Mouse (Mus musculus) liver, adult 2 months (tissue): Measurements from ENCODE around the gene Tmem211.

Experiments
- CTCF ChIP-seq: fragments of 200-500 bp; IDR thresholded peaks from 2 replicates; pipeline ENCODE4 v1.5.1; 2011; ENCODE audit warnings: low read depth, low read length, control low read depth
- POLR2A ChIP-seq: fragments of 200-500 bp; IDR thresholded peaks from 2 replicates; pipeline ENCODE4 v1.6.1; 2011; ENCODE audit warnings: low read length, control low read depth; ENCODE audit not compliant: insufficient read depth; ENCODE audit errors: extremely low read depth

- TF ChIP-seq POLR2A = no peak
- TF ChIP-seq CTCF = no peak
These were observed 11.1 kb upstream of the Tmem211 start for GRCm38 (mm10) chr5:113215610-113216011.
